Mouse (Mus musculus) kidney, embryonic 16.5 days (tissue): ENCODE results near the gene Man1a2. TPM values are rescaled to one million over a fixed set of nuclear protein-coding genes. Genes with fewer than 3 reads are reported as not detected.

Experiments
- ATAC-seq: fragments of 200-750 bp; cut with Nextera tagmentation; 2 replicates; pipeline ENCODE4 v1.8.0; 2017; ENCODE audit warnings: moderate TSS enrichment; ENCODE audit not compliant: low FRiP score, low TSS enrichment
- H3K27ac ChIP-seq: fragments of 300-500 bp; sonication (generic); 2 replicates; pipeline ENCODE4 v1.5.1; 2014; ENCODE audit warnings: low read length
- H3K27me3 ChIP-seq: fragments of 300-500 bp; sonication (generic); 2 replicates; pipeline ENCODE4 v1.6.1; 2014; ENCODE audit warnings: low read length, control low read depth, mixed read lengths; ENCODE audit not compliant: insufficient read depth
- H3K36me3 ChIP-seq: fragments of 300-500 bp; sonication (generic); 2 replicates; pipeline ENCODE4 v1.6.1; 2014; ENCODE audit warnings: low read length, control low read depth, mixed read lengths; ENCODE audit not compliant: insufficient read depth
- H3K4me1 ChIP-seq: fragments of 300-500 bp; sonication (generic); 2 replicates; pipeline ENCODE4 v1.6.1; 2014; ENCODE audit warnings: low read length, control low read depth, mixed read lengths; ENCODE audit not compliant: insufficient read depth
- H3K4me2 ChIP-seq: fragments of 300-500 bp; sonication (generic); replicated peaks from 2 replicates; pipeline ENCODE4 v1.6.1; 2014; ENCODE audit warnings: low read depth, low read length
- H3K4me3 ChIP-seq: fragments of 300-500 bp; sonication (generic); 2 replicates; pipeline ENCODE4 v1.5.1; 2014; ENCODE audit warnings: mild to moderate bottlenecking, low read length
- H3K9ac ChIP-seq: fragments of 300-500 bp; sonication (generic); replicated peaks from 2 replicates; pipeline ENCODE4 v1.6.1; 2014; ENCODE audit warnings: low read length
- H3K9me3 ChIP-seq: fragments of 300-500 bp; sonication (generic); 2 replicates; pipeline ENCODE4 v1.6.1; 2016; ENCODE audit warnings: low read length, control low read depth
- WGBS: fragments of 180-500 bp; shearing (Covaris S2); extraction: QIAGEN DNeasy Blood & Tissue Kit; methylation state at CpG from one replicate; pipeline ENCODE4 v1.1.7; 2014; 5-methylcytosine and 5-hydroxymethylcytosine counted together
- polyA plus RNA-seq: library from polyadenylated mRNA; unstranded; fragments of >200 nt; fragmentation: Nextera tagmentation; extraction: Ambion mirVana; gene quantifications from 2 replicates; pipeline ENCODE4 v1.2.1, GENCODE M21; 2015

The Man1a2 gene
- polyA plus RNA-seq, 1 experiment from 2014 or later = 43.7 TPM

DNA sequence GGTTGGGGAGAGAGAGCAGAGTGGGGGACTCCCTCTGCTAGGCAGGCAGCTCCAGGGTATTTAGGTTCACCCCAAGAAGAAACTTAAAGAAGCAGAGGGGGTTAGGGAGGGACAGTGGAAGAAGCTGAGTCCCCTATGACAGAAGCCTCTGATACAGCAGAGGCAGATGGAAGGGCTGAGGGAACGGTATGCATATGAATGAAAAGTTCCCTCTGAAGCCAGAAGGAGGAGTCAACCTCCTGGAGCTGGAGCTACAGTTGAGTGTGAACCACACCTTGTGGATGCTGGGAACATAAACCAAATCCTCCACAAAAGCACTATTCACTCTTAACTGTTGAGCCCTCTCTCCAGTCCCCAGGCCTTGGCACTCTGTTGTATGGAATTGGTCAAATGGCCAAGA is 163.7 kb downstream of the Man1a2 start:
- no peak for ATAC-seq
- H3K9me3 ChIP-seq = no peaks in the 10 kb centered on the region
- H3K4me3 ChIP-seq = no peak overlapping the region
- no peak overlapping the region for H3K27ac ChIP-seq
- no peaks in the 10 kb centered on the region for H3K27me3 ChIP-seq
- H3K4me2 ChIP-seq = no peak overlapping the region
- 58% methylated on average over 1 of the region's 1 CpGs for WGBS
- no peak overlapping the region for H3K9ac ChIP-seq
- no peaks in the 10 kb centered on the region for H3K4me1 ChIP-seq
- no peaks in the 10 kb centered on the region for H3K36me3 ChIP-seq

GRCm38 (mm10) chr3:100515754-100516141 is 169.6 kb downstream of the Man1a2 start:
- 79% methylated on average over 5 of the region's 5 CpGs for WGBS
- H3K9me3 ChIP-seq = no peaks in the 10 kb centered on the region
- no peak overlapping the region for H3K4me3 ChIP-seq
- no peak overlapping the region for H3K27ac ChIP-seq
- H3K9ac ChIP-seq = no peak overlapping the region
- H3K4me1 ChIP-seq = no peaks in the 10 kb centered on the region
- H3K27me3 ChIP-seq = no peaks in the 10 kb centered on the region
- ATAC-seq = no peak
- no peak overlapping the region for H3K4me2 ChIP-seq
- no peaks in the 10 kb centered on the region for H3K36me3 ChIP-seq

DNA sequence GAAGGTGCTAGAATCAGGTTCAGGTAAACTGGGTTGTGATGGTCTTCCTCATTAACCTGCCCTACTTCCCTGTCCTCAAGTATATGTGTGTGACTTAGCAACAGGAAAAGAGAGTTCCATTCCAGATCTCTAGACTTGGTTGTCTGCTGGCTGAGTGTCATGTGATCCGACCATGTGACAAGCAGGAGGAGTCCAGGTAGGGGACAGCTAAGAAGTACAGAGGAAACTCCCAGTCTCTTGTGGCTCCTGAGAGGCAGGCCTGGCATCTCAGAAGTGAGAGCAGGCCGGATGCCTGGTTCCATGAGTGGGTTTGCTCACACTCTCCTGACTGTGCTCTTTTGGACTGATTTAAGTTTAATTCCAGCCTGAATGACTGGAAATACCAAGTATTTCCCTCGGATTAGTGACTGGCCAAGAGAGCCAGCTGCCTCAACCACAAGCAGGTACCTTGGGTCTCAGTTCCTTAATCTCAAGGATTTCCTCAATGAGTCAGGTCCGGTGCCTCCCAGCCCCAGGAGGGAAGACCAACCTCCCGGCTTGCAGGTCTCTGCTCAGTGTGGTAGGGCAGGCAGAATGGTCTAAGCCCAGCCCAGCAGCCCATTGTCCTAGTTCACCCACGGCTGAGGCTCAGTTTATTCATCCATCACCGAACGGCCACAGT is 170.1 kb downstream of the Man1a2 start:
- Histone ChIP-seq H3K9ac (no peak overlapping the region), H3K4me2 (no peak overlapping the region), H3K4me3 (no peak overlapping the region), H3K4me1 (no peaks in the 10 kb centered on the region), H3K36me3 (no peaks in the 10 kb centered on the region), H3K27ac (no peak overlapping the region), H3K27me3 (no peaks in the 10 kb centered on the region), H3K9me3 (no peaks in the 10 kb centered on the region)
- WGBS = 79% methylated on average over 8 of the region's 8 CpGs
- ATAC-seq = no peak

Other genes starting within 250 kb of the Man1a2 start
- gene Tent5c, start 196.2 kb downstream of the Man1a2 start, polyA plus RNA-seq = 8.3 and 9.2 TPM in 2 replicates
- gene Vtcn1, start 140.0 kb upstream of the Man1a2 start, polyA plus RNA-seq = 0.47 and 0.57 TPM in 2 replicates
- 7.0 and 7.7 TPM in 2 replicates for gene Trim45, start 236.7 kb upstream of the Man1a2 start, polyA plus RNA-seq